In genomic region chr5:146418092-146418491, GRCm38 (mm10) we compare ENCODE assay signal across 19 mouse cellular contexts. TPM values are rescaled to one million over a fixed set of nuclear protein-coding genes. Genes with fewer than 3 reads are reported as not detected.
A peak's percentile ranks its signal among the peaks of the same experiment; 100 is the strongest.
DNase-seq lines count a peak whose midpoint lies in the region; ATAC-seq and TF ChIP-seq lines count a peak whose summit lies in the region.
"Had no signal": no experiment of that assay in that cellular context is flagged by ENCODE, and none has a peak within 500 bp of the region (broad histone marks: within the 10 kb centered on the region; RNA-seq: fewer than 3 reads in every experiment).

No protein-coding gene starts in this region.

- 72% methylated on average over 7 of the region's 7 CpGs for WGBS in midbrain, postnatal 0 days
- WGBS in midbrain, embryonic 15.5 days = 71% methylated on average over 7 of the region's 7 CpGs

- H3K4me2 ChIP-seq in midbrain, postnatal 0 days (ENCODE audit: low read depth, low read length, poor library complexity, severe bottlenecking) = no peak overlapping the region
- no peak overlapping the region for H3K4me2 ChIP-seq in midbrain, embryonic 15.5 days
- H3K4me2 ChIP-seq: embryonic facial prominence, embryonic 13.5 days; liver, embryonic 15.5 days; neural tube, embryonic 13.5 days had no signal

- no peak overlapping the region for H3K9ac ChIP-seq in midbrain, postnatal 0 days (replicated peaks; ENCODE audit: low read length, poor library complexity, severe bottlenecking)
- H3K9ac ChIP-seq in midbrain, embryonic 15.5 days = no peak overlapping the region
- H3K9ac ChIP-seq: embryonic facial prominence, embryonic 13.5 days; liver, embryonic 15.5 days; neural tube, embryonic 13.5 days had no signal

- peak; percentile 51 for DNase-seq in heart, adult 11 months
- DNase-seq in heart, adult 18-20 months = no peak
- peak; percentile 44 for DNase-seq in midbrain, postnatal 0 days (ENCODE audit: low spot score)
- peak; percentile 53 for DNase-seq in brain, embryonic 14.5 days (ENCODE audit: low read depth)
- DNase-seq in cerebellum, postnatal 36 days = peak; percentile 67 to 81
- DNase-seq in urinary bladder, postnatal 14 days (ENCODE audit: low spot score) = no peak
- no peak for DNase-seq in frontal cortex, postnatal 14 days (ENCODE audit: low spot score in 2 of 2)
- DNase-seq: heart, postnatal 36 days had no signal

- H3K4me3 ChIP-seq in midbrain, postnatal 0 days (ENCODE audit: low read depth, low read length) = no peak overlapping the region
- no peak overlapping the region for H3K4me3 ChIP-seq in midbrain, embryonic 15.5 days
- H3K4me3 ChIP-seq: embryonic facial prominence, embryonic 13.5 days; forebrain, embryonic 10.5 days; liver, embryonic 15.5 days; neural tube, embryonic 13.5 days had no signal

- no peaks in the 10 kb centered on the region for H3K36me3 ChIP-seq in midbrain, postnatal 0 days (ENCODE audit: insufficient read depth, low read length)
- H3K36me3 ChIP-seq in midbrain, embryonic 15.5 days (replicated peaks) = no peaks in the 10 kb centered on the region
- H3K36me3 ChIP-seq: embryonic facial prominence, embryonic 13.5 days; forebrain, embryonic 10.5 days; G1E; liver, embryonic 15.5 days; neural tube, embryonic 13.5 days had no signal

- H3K27me3 ChIP-seq in midbrain, postnatal 0 days (ENCODE audit: insufficient read depth, low read length) = no peaks in the 10 kb centered on the region
- H3K27me3 ChIP-seq in midbrain, embryonic 15.5 days (replicated peaks) = no peaks in the 10 kb centered on the region
- H3K27me3 ChIP-seq: embryonic facial prominence, embryonic 13.5 days; liver, embryonic 15.5 days; neural tube, embryonic 13.5 days had no signal

- ATAC-seq in midbrain, postnatal 0 days (ENCODE audit: low FRiP score) = no peak
- ATAC-seq in midbrain, embryonic 15.5 days (replicated peaks) = no peak
- ATAC-seq: activated CD4-positive, CD25-positive, alpha-beta regulatory T cell, adult 4 months; inflammation-experienced regulatory T-cells, adult 6 months had no signal

- H3K27ac ChIP-seq in midbrain, postnatal 0 days (ENCODE audit: low read depth, low read length) = no peak overlapping the region
- no peak overlapping the region for H3K27ac ChIP-seq in midbrain, embryonic 15.5 days
- H3K27ac ChIP-seq: embryonic facial prominence, embryonic 13.5 days; forebrain, embryonic 10.5 days; kidney, postnatal 0 days; liver, embryonic 15.5 days; macrophage; neural tube, embryonic 13.5 days had no signal

- H3K4me1 ChIP-seq in midbrain, postnatal 0 days (ENCODE audit: insufficient read depth, low read length) = peaks cover 8% of the 10 kb centered on the region; the same call in 1 of the 2 replicates
- H3K4me1 ChIP-seq in midbrain, embryonic 15.5 days = peaks cover 35% of the 10 kb centered on the region
- H3K4me1 ChIP-seq: liver, embryonic 15.5 days had no signal

- no peak for TF ChIP-seq CTCF in midbrain, postnatal 0 days (IDR thresholded peaks at IDR 0.05)
- no peak for TF ChIP-seq CTCF in brain, embryonic 14.5 days (IDR thresholded peaks at IDR 0.05; ENCODE audit: borderline replicate concordance, extremely low read depth, insufficient read depth, insufficient read length)

- TF ChIP-seq POLR2A in brain, embryonic 14.5 days (IDR thresholded peaks at IDR 0.05; ENCODE audit: borderline replicate concordance, extremely low read depth, insufficient read depth, insufficient read length, poor library complexity, severe bottlenecking) = no peak

- no peaks in the 10 kb centered on the region for H3K9me3 ChIP-seq in midbrain, postnatal 0 days (ENCODE audit: low read length)
- H3K9me3 ChIP-seq in midbrain, embryonic 15.5 days = no peaks in the 10 kb centered on the region
- H3K9me3 ChIP-seq: embryonic facial prominence, embryonic 13.5 days; forebrain, embryonic 10.5 days; liver, embryonic 15.5 days; neural tube, embryonic 13.5 days had no signal

RNA-seq across cellular contexts. Expression of gene Wasf3, which starts 33.3 kb away (rescaled TPM):
- under 1 TPM; 0.40 to 0.49 TPM for total RNA-seq in heart, adult 18-20 months (2021)
- total RNA-seq in midbrain, postnatal 0 days (2014; rRNA removed) = 40.4 and 40.7 TPM in 2 replicates
- 18.3 and 19.1 TPM in 2 replicates for polyA plus RNA-seq in midbrain, postnatal 0 days (2015; fragmentation: Nextera tagmentation; extraction: Ambion mirVana)
- 18.5 and 18.8 TPM in 2 replicates for polyA plus RNA-seq in midbrain, embryonic 15.5 days (2015; fragmentation: Nextera tagmentation; extraction: Ambion mirVana)
- 19.8 and 35.7 TPM in 2 replicates for polyA plus RNA-seq in brain, embryonic 14.5 days (2012; rRNA removed)
- total RNA-seq: common myeloid progenitor, adult 5-6 weeks had no signal
- polyA plus RNA-seq: activated CD4-positive, CD25-positive, alpha-beta regulatory T cell, adult 4 months; G1E; inflammation-experienced regulatory T-cells, adult 6 months; macrophage had no signal

Comparison
In these comparisons a context has a peak if more than half of its experiments do, and no peak if none do; other contexts are left out.
1. DNase-seq: peak in heart, adult 11 months (single experiment), midbrain, postnatal 0 days (single experiment), brain, embryonic 14.5 days (single experiment) and cerebellum, postnatal 36 days (2 of 2); none in heart, adult 18-20 months (0 of 2), urinary bladder, postnatal 14 days (single experiment) and frontal cortex, postnatal 14 days (0 of 2).